Mouse (Mus musculus) testis, adult 2 months (tissue): ENCODE results near the gene Fgd2.

Experiments
- CTCF ChIP-seq: fragments of 200-500 bp; IDR thresholded peaks from 2 replicates; pipeline ENCODE4 v1.5.1; 2012; ENCODE audit warnings: low read depth, mild to moderate bottlenecking, inconsistent platforms, low read length, moderate library complexity; ENCODE audit not compliant: control insufficient read depth, insufficient read depth, insufficient replicate concordance
- POLR2A ChIP-seq: fragments of 200-500 bp; IDR thresholded peaks from 2 replicates; pipeline ENCODE4 v1.6.1; 2012; ENCODE audit warnings: low read depth, mild to moderate bottlenecking, inconsistent platforms, low read length, moderate library complexity; ENCODE audit not compliant: control insufficient read depth

GRCm38 (mm10) chr17:29415761-29416662, 55.3 kb downstream of the Fgd2 start:
- TF ChIP-seq CTCF, result no peak
- TF ChIP-seq POLR2A, result no peak; the same call in 1 of the 2 replicates
